Mouse (Mus musculus) forebrain, embryonic 14.5 days (tissue): ENCODE data around the gene Prune1. TPM values are rescaled to one million over a fixed set of nuclear protein-coding genes. Genes with fewer than 3 reads are reported as not detected.

Experiments used
- ATAC-seq: fragments of 200-750 bp; cut with Nextera tagmentation; 2 replicates; pipeline ENCODE4 v1.8.0; 2017; ENCODE audit warnings: mild to moderate bottlenecking, moderate library complexity
- DNase-seq: peaks from one replicate; pipeline ENCODE4 v3.0.0-alpha.2; 2015; ENCODE audit warnings: low spot score
- H3K27ac ChIP-seq: fragments of 300-500 bp; sonication (generic); 2 replicates; pipeline ENCODE4 v1.5.1; 2014; ENCODE audit warnings: low read depth, mild to moderate bottlenecking, control low read depth, low read length, moderate library complexity
- H3K27me3 ChIP-seq: fragments of 300-500 bp; sonication (generic); replicated peaks from 2 replicates; pipeline ENCODE4 v1.6.1; 2014; ENCODE audit warnings: low read length, control low read depth, mixed read lengths; ENCODE audit not compliant: control insufficient read depth, insufficient read depth
- H3K36me3 ChIP-seq: fragments of 300-500 bp; sonication (generic); 2 replicates; pipeline ENCODE4 v1.6.1; 2014; ENCODE audit warnings: low read length, control low read depth; ENCODE audit not compliant: control insufficient read depth, insufficient read depth
- H3K4me1 ChIP-seq: fragments of 300-500 bp; sonication (generic); 2 replicates; pipeline ENCODE4 v1.6.1; 2014; ENCODE audit warnings: antibody characterized with exemption, low read length, control low read depth; ENCODE audit not compliant: control insufficient read depth, insufficient read depth
- H3K4me2 ChIP-seq: fragments of 300-500 bp; sonication (generic); 2 replicates; pipeline ENCODE4 v1.6.1; 2014; ENCODE audit warnings: mild to moderate bottlenecking, control low read depth, low read length
- H3K4me3 ChIP-seq: fragments of 300-500 bp; sonication (generic); 2 replicates; pipeline ENCODE4 v1.5.1; 2014; ENCODE audit warnings: low read depth, low read length, control low read depth
- H3K9ac ChIP-seq: fragments of 300-500 bp; sonication (generic); 2 replicates; pipeline ENCODE4 v1.6.1; 2014; ENCODE audit warnings: mild to moderate bottlenecking, low read length, control low read depth, moderate library complexity
- H3K9me3 ChIP-seq: fragments of 300-500 bp; sonication (generic); replicated peaks from 2 replicates; pipeline ENCODE4 v1.6.1; 2016; ENCODE audit warnings: low read length, control low read depth, mixed read lengths; ENCODE audit not compliant: control insufficient read depth
- WGBS: fragments of 180-500 bp; shearing (Covaris S2); extraction: QIAGEN DNeasy Blood & Tissue Kit; methylation state at CpG from one replicate; pipeline ENCODE4 v1.1.7; 2014; 5-methylcytosine and 5-hydroxymethylcytosine counted together
- polyA plus RNA-seq: library from polyadenylated mRNA; unstranded; fragments of >200 nt; fragmentation: Nextera tagmentation; extraction: Ambion mirVana; gene quantifications from 2 replicates; pipeline ENCODE4 v1.2.1, GENCODE M21; 2014

Gene Prune1
- polyA plus RNA-seq, 1 experiment from 2014 or later, result 40.7 TPM

GRCm38 (mm10) chr3:95284501-95285281, 2.8 kb upstream of the Prune1 start:
- peaks cover 26% of the 10 kb centered on the region for H3K36me3 ChIP-seq
- 0 out of 2 replicates have a peak overlapping the region, but pooled peaks have one; percentile 67 for H3K4me3 ChIP-seq
- ATAC-seq (no peak), DNase-seq (no peak)
- H3K27ac ChIP-seq, result no peak overlapping the region
- no peaks in the 10 kb centered on the region for H3K9me3 ChIP-seq
- H3K4me2 ChIP-seq, result peak overlapping the region; percentile 63
- H3K9ac ChIP-seq, result peak overlapping the region; percentile 87
- H3K27me3 ChIP-seq, result no peaks in the 10 kb centered on the region
- WGBS, result 91% methylated on average over 12 of the region's 12 CpGs
- peaks cover 11% of the 10 kb centered on the region for H3K4me1 ChIP-seq

DNA sequence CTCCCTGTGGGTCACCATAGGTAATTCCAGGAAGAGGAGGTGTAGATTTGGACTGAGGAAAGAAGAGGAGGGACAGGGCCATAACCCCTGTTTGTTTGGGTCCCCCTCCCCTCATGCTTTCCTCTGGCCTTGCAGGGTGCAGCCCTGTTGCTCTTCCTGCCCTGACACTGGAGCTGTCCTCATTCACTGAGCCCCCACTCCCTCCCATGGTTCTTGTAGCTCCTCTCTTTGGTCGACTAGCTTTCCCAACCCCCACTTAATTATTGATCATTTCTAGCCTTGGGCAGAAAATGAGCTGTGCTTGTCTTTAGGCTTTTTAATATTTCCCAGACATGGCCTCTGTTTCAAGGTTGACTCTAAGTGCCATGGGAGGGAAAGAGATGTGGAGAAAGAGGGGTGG, 2.2 kb upstream of the Prune1 start:
- Histone ChIP-seq H3K4me2 (peak overlapping the region; percentile 63), H3K9ac (peak overlapping the region; percentile 87), H3K4me3 (peak overlapping the region; percentile 67), H3K4me1 (peaks cover 11% of the 10 kb centered on the region), H3K27ac (0 out of 2 replicates have a peak overlapping the region, but pooled peaks have one; percentile 95), H3K27me3 (no peaks in the 10 kb centered on the region), H3K9me3 (no peaks in the 10 kb centered on the region), H3K36me3 (peaks cover 20% of the 10 kb centered on the region)
- DNase-seq (no peak), ATAC-seq (no peak)
- WGBS, result 17% methylated on average over 1 of the region's 1 CpGs

DNA sequence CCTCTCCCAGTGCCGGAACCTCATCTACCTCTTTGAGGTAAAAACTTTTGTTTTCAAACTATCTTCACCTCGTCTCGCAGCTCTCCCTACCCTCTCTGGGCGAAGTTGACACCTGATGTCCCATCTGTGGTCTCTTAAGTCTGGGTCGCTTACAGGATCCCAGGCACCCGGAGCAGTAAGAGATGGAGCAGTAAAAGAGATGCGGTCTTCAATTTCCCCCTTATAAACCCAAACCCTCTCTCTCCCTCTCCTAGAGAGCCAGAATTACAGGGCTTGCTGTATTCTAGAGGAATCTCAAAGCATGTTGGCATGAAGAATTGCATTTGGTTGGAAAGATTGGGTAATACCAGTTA, 1.7 kb upstream of the Prune1 start:
- Histone ChIP-seq H3K9me3 (no peaks in the 10 kb centered on the region), H3K27me3 (no peaks in the 10 kb centered on the region), H3K4me1 (peaks cover 11% of the 10 kb centered on the region), H3K4me2 (peak overlapping the region; percentile 63), H3K9ac (peak overlapping the region; percentile 87), H3K36me3 (peaks cover 16% of the 10 kb centered on the region), H3K4me3 (peak overlapping the region; percentile 67), H3K27ac (peak overlapping the region; percentile 95)
- ATAC-seq, result no peak
- 2% methylated on average over 7 of the region's 7 CpGs for WGBS
- DNase-seq, result no peak

DNA sequence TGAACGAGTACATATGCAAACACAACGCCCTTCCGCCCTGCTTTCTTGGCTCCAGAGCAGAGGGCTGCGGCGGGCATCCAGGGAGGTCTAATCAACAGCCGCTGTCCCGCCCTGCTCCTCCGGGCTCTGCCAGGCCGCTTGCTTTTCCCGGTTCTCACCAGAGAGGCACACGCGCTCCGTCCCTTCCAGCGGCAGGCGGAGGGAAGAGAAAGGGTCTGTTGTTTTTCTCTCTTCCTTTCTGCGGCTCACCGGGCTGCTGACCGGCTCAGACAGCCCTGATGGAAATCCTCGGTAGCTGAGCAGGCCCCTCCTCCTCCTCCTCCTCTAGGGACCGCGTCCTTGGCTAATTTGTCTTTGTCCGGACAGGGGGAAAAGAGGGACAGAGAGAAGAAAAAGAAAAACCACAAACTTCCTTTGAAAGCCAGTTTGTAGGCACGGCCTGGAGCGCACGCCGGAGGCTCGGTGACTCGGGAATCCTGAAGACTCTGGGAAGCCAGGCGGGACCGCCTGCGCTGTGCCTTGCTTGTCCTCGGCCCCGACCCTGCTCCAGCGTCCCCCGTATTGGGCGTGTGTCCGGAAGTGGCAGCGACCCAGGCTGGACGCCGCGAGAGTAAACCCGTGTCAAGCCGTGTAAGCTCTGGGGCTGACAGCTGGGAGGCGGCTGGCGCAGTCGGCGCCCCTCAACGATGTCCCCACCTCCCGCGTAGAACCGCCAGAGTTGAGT, 1.2 kb upstream of the Prune1 start:
- peak overlapping the region; percentile 95 for H3K27ac ChIP-seq
- H3K36me3 ChIP-seq, result peaks cover 13% of the 10 kb centered on the region
- peaks cover 11% of the 10 kb centered on the region for H3K4me1 ChIP-seq
- no peaks in the 10 kb centered on the region for H3K9me3 ChIP-seq
- H3K27me3 ChIP-seq, result no peaks in the 10 kb centered on the region
- peak; percentile 88 for DNase-seq
- peak overlapping the region; percentile 63 for H3K4me2 ChIP-seq
- peak overlapping the region; percentile 87 for H3K9ac ChIP-seq
- 0% methylated on average over 51 of the region's 51 CpGs for WGBS
- peak; percentile 73 for ATAC-seq
- H3K4me3 ChIP-seq, result peak overlapping the region; percentile 67

DNA sequence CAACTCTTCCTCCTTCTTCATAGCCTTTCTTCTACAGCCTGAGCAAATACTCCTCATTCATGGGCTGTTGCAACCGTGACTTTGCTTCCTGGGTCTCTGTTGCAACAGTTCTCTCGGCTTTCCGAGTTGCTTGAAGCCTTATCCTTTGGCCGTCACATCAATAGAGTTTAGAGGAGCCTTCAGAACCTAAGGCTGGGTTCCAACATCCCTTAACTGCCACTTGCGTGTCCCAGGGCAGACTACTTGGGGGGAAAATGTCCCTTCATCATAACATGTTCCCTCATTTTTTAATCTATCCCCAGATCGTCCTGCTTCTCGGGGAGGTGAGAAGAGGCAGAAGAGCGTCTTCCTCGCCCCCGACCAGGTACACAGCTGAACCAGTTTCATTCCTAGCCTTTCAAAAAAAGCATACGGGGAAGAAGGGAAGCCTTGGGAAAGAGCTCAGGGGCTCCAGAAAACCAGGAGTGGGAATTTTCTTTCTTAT, 547 bp upstream of the Prune1 start:
- peak; percentile 46 for DNase-seq
- peaks cover 11% of the 10 kb centered on the region for H3K4me1 ChIP-seq
- no peaks in the 10 kb centered on the region for H3K9me3 ChIP-seq
- H3K27me3 ChIP-seq, result no peaks in the 10 kb centered on the region
- peak overlapping the region; percentile 87 for H3K9ac ChIP-seq
- H3K36me3 ChIP-seq, result peaks cover 7% of the 10 kb centered on the region; the same call in 1 of the 2 replicates
- ATAC-seq, result peak; percentile 8; the same call in 1 of the 2 replicates
- H3K4me2 ChIP-seq, result peak overlapping the region; percentile 63
- under 1% methylated on average over 11 of the region's 11 CpGs for WGBS
- peak overlapping the region; percentile 67 for H3K4me3 ChIP-seq
- peak overlapping the region; percentile 95 for H3K27ac ChIP-seq

- DNase-seq (peak; percentile 35), ATAC-seq (no peak)
- Histone ChIP-seq H3K27me3 (no peaks in the 10 kb centered on the region), H3K9ac (peak overlapping the region; percentile 73), H3K36me3 (0 out of 2 replicates have a peak, but pooled peaks cover 3% of the 10 kb centered on the region), H3K9me3 (no peaks in the 10 kb centered on the region), H3K4me2 (peak overlapping the region; percentile 63), H3K27ac (no peak overlapping the region; the same call in none of the 2 replicates), H3K4me1 (peaks cover 11% of the 10 kb centered on the region), H3K4me3 (peak overlapping the region; percentile 67)
- WGBS, result 34% methylated on average over 8 of the region's 8 CpGs
Measured at GRCm38 (mm10) chr3:95280747-95281146, 1.1 kb downstream of the Prune1 start.

DNA sequence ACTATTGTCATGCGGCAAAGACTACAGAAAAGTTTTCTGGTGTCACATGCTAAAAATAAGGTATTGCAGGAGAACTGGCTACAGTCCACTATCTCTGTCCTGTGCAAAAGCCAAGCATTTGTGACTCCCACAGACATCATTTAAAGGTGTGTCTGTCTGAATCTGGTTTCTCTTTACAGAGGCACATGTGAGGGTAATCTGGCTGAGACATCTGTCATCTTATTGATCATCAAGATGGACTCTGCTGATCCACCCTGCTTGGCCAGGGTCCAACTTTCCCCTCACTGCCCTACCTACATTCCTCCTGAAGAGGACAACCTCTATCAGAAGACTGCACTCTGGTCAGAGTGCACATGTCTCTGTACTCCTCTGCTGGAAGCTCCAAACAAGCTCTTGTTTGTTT, 4.7 kb downstream of the Prune1 start:
- 92% methylated on average over 1 of the region's 1 CpGs for WGBS
- no peak for ATAC-seq

DNA sequence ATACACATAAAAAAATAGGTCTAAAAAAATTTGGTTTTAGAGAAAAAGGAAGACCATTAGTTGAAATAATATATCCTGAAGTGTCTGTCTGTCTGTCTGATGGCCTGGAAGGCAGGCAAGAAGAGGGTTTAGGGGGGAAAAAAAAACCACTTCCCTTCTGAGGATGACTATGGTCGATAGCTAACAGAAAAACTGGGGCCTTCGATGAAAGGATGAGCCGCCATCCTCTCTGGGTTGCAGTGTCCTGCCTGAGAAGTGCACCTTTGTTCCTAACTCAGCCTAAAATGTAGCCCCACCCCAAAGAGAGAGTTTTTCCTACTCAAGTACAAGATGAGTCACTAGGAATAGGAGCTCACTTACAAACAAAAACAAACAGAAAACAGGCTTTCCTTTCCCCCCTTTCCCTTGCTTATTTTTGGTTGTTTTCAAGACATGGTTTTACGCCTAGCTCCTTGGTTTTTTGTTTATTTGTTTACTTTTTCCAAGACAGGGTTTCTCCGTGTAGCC, 5.4 kb downstream of the Prune1 start:
- no peaks in the 10 kb centered on the region for H3K27me3 ChIP-seq
- 81% methylated on average over 5 of the region's 5 CpGs for WGBS
- H3K9ac ChIP-seq, result no peak overlapping the region
- DNase-seq, result no peak
- no peak overlapping the region for H3K27ac ChIP-seq
- no peaks in the 10 kb centered on the region for H3K4me1 ChIP-seq
- 0 out of 2 replicates have a peak, but pooled peaks cover 3% of the 10 kb centered on the region for H3K36me3 ChIP-seq
- ATAC-seq, result no peak
- H3K4me3 ChIP-seq, result no peak overlapping the region
- no peaks in the 10 kb centered on the region for H3K9me3 ChIP-seq
- no peak overlapping the region for H3K4me2 ChIP-seq

More for the DNA sequence above, 4.7 kb downstream of the Prune1 start:
- Histone ChIP-seq H3K36me3 (0 out of 2 replicates have a peak, but pooled peaks cover 3% of the 10 kb centered on the region), H3K9ac (no peak overlapping the region), H3K27ac (no peak overlapping the region), H3K27me3 (no peaks in the 10 kb centered on the region), H3K4me2 (no peak overlapping the region), H3K4me3 (no peak overlapping the region), H3K9me3 (no peaks in the 10 kb centered on the region), H3K4me1 (no peaks in the 10 kb centered on the region; the same call in 1 of the 2 replicates)
- DNase-seq, result no peak
